Mouse (Mus musculus): ENCODE results near the gene Shisa4. TPM values are rescaled to one million over a fixed set of nuclear protein-coding genes. Genes with fewer than 3 reads are reported as not detected.

Gene Shisa4
- polyA plus RNA-seq (2011; ENCODE audit: insufficient read depth, insufficient read length, low read depth, missing spikeins), result 14.1 and 15.0 TPM in 2 replicates

GRCm38 (mm10) chr1:135374868-135375581, at the start of gene Shisa4:
Gene Shisa4 (minus strand): TSS chr1:135375237.
- Histone ChIP-seq H3K4me3 (ENCODE audit: low read depth, low read length) (peak within 1 kb of the TSS; percentile 66), H3K9ac (ENCODE audit: low read depth, poor library complexity, severe bottlenecking) (peak within 1 kb of the TSS; percentile 44), H3K36me3 (ENCODE audit: control insufficient read depth, insufficient read depth, low read length, poor library complexity, severe bottlenecking) (no peaks in the 10 kb centered on the region), H3K27me3 (ENCODE audit: control insufficient read depth, insufficient read depth, low read length, poor library complexity, severe bottlenecking) (no peaks in the 10 kb centered on the region), H3K4me1 (ENCODE audit: control insufficient read depth, insufficient read depth, low read length) (no peaks in the 10 kb centered on the region), H3K9me3 (replicated peaks; ENCODE audit: control insufficient read depth, insufficient read depth, low read length, poor library complexity, severe bottlenecking) (no peaks in the 10 kb centered on the region), H3K27ac (ENCODE audit: insufficient read depth, low read length) (no peak within 1 kb of the TSS)
- TF ChIP-seq POLR2A (IDR thresholded peaks at IDR 0.05; ENCODE audit: insufficient read depth, low read length) (no peak), EP300 (IDR thresholded peaks at IDR 0.05; ENCODE audit: insufficient read depth, low read depth, low read length) (no peak), CTCF (IDR thresholded peaks at IDR 0.05; ENCODE audit: low read depth, low read length) (no peak)

DNA sequence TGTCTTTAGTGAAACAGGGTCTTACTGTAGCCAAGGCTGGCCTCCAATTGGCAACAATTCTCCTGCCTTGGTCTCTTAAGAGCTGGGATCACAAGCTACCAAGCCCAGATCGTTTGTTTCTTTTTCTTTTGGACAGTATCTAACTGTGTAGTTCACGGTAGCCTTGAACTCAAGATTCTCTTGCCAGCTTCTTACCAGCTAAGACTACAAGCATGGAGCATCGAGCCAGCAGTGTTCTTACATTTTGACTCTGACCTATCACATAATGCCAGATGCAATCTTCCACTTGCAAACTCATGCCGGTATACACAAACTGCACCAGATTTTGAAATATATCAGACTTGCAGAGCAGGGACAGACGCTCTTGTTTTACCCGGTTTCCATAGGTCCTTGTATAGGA, 47.7 kb upstream of the Shisa4 start:
- Histone ChIP-seq H3K36me3 (ENCODE audit: control insufficient read depth, insufficient read depth, low read length, poor library complexity, severe bottlenecking) (peaks cover 32% of the 10 kb centered on the region), H3K4me1 (ENCODE audit: control insufficient read depth, insufficient read depth, low read length) (peaks cover 2% of the 10 kb centered on the region), H3K9ac (ENCODE audit: low read depth, poor library complexity, severe bottlenecking) (no peak overlapping the region), H3K9me3 (replicated peaks; ENCODE audit: control insufficient read depth, insufficient read depth, low read length, poor library complexity, severe bottlenecking) (no peaks in the 10 kb centered on the region), H3K27me3 (ENCODE audit: control insufficient read depth, insufficient read depth, low read length, poor library complexity, severe bottlenecking) (no peaks in the 10 kb centered on the region), H3K4me3 (ENCODE audit: low read depth, low read length) (no peak overlapping the region), H3K27ac (ENCODE audit: insufficient read depth, low read length) (no peak overlapping the region)
- TF ChIP-seq CTCF (IDR thresholded peaks at IDR 0.05; ENCODE audit: low read depth, low read length), result no peak
- TF ChIP-seq EP300 (IDR thresholded peaks at IDR 0.05; ENCODE audit: insufficient read depth, low read depth, low read length), result no peak
- no peak for TF ChIP-seq POLR2A (IDR thresholded peaks at IDR 0.05; ENCODE audit: insufficient read depth, low read length)

DNA sequence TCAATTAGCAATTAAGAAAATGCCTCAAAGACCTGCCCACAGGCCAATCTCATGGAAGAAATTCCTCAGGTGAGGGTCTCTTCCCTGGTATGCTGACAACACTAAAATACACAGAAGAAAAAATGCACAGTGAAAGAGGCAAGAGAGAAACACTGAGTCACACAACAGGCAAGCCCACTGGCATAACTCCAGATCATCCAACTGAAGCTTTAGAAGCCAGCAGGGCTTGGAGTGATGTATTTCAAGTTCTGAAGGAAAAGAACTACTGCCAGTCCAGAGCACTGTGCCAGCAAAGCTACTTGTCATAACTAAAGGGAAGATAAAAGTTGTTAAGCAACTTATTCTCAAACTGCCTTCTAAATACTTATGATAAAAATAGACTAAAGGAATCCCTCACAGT, 39.0 kb upstream of the Shisa4 start:
- Histone ChIP-seq H3K36me3 (ENCODE audit: control insufficient read depth, insufficient read depth, low read length, poor library complexity, severe bottlenecking) (peaks cover 53% of the 10 kb centered on the region), H3K27me3 (ENCODE audit: control insufficient read depth, insufficient read depth, low read length, poor library complexity, severe bottlenecking) (no peaks in the 10 kb centered on the region), H3K27ac (ENCODE audit: insufficient read depth, low read length) (no peak overlapping the region), H3K9ac (ENCODE audit: low read depth, poor library complexity, severe bottlenecking) (no peak overlapping the region), H3K4me3 (ENCODE audit: low read depth, low read length) (no peak overlapping the region), H3K4me1 (ENCODE audit: control insufficient read depth, insufficient read depth, low read length) (no peaks in the 10 kb centered on the region), H3K9me3 (replicated peaks; ENCODE audit: control insufficient read depth, insufficient read depth, low read length, poor library complexity, severe bottlenecking) (no peaks in the 10 kb centered on the region)
- TF ChIP-seq EP300 (IDR thresholded peaks at IDR 0.05; ENCODE audit: insufficient read depth, low read depth, low read length), result no peak
- TF ChIP-seq POLR2A (IDR thresholded peaks at IDR 0.05; ENCODE audit: insufficient read depth, low read length), result no peak
- TF ChIP-seq CTCF (IDR thresholded peaks at IDR 0.05; ENCODE audit: low read depth, low read length), result no peak

DNA sequence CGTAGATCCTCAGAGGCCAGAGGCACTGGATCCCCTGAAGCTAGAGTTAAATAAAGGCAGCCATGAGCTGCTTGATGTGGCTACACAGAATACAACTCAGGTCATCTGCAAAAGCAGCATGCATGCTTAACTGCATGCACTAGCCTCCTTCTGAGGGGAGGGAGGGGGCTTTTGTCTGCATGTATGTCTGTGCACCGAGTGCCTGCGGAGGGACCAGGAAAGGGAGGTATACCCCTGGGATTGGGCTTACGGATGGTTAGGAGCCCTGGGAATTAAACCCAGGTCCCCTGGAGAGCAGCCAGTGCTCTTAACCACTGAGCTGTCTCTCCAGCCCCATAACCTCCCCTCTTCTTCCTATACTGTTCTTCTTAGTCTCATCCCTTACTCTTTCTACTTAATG, 37.1 kb upstream of the Shisa4 start:
- H3K9me3 ChIP-seq (replicated peaks; ENCODE audit: control insufficient read depth, insufficient read depth, low read length, poor library complexity, severe bottlenecking), result no peaks in the 10 kb centered on the region
- no peak overlapping the region for H3K27ac ChIP-seq (ENCODE audit: insufficient read depth, low read length)
- no peaks in the 10 kb centered on the region for H3K27me3 ChIP-seq (ENCODE audit: control insufficient read depth, insufficient read depth, low read length, poor library complexity, severe bottlenecking)
- H3K9ac ChIP-seq (ENCODE audit: low read depth, poor library complexity, severe bottlenecking), result no peak overlapping the region
- no peak overlapping the region for H3K4me3 ChIP-seq (ENCODE audit: low read depth, low read length)
- peaks cover 59% of the 10 kb centered on the region for H3K36me3 ChIP-seq (ENCODE audit: control insufficient read depth, insufficient read depth, low read length, poor library complexity, severe bottlenecking)
- no peak for TF ChIP-seq POLR2A (IDR thresholded peaks at IDR 0.05; ENCODE audit: insufficient read depth, low read length)
- TF ChIP-seq EP300 (IDR thresholded peaks at IDR 0.05; ENCODE audit: insufficient read depth, low read depth, low read length), result no peak
- TF ChIP-seq CTCF (IDR thresholded peaks at IDR 0.05; ENCODE audit: low read depth, low read length), result no peak
- H3K4me1 ChIP-seq (ENCODE audit: control insufficient read depth, insufficient read depth, low read length), result no peaks in the 10 kb centered on the region

DNA sequence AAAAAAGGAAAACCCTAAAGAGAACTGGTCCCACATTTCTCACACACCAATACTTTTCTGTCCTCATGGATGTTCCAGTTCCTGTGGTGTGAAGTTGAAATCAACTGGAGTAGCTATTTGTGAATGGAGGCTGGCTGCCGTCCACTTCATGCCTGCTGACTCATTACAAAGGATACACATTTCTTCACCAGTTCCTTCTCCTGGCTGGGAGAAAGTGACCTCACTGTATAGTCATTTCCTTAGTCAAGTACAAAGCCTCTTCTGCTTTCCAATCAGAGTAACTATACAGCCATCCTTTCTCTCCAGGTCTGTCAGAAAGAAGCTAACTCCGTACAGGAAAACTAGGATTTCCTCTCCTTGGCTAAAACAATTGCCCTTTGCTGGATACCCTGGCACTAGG, 35.9 kb upstream of the Shisa4 start:
- H3K9ac ChIP-seq (ENCODE audit: low read depth, poor library complexity, severe bottlenecking), result no peak overlapping the region
- H3K27ac ChIP-seq (ENCODE audit: insufficient read depth, low read length), result no peak overlapping the region
- no peaks in the 10 kb centered on the region for H3K4me1 ChIP-seq (ENCODE audit: control insufficient read depth, insufficient read depth, low read length)
- peaks cover 59% of the 10 kb centered on the region for H3K36me3 ChIP-seq (ENCODE audit: control insufficient read depth, insufficient read depth, low read length, poor library complexity, severe bottlenecking)
- H3K4me3 ChIP-seq (ENCODE audit: low read depth, low read length), result no peak overlapping the region
- no peaks in the 10 kb centered on the region for H3K27me3 ChIP-seq (ENCODE audit: control insufficient read depth, insufficient read depth, low read length, poor library complexity, severe bottlenecking)
- H3K9me3 ChIP-seq (replicated peaks; ENCODE audit: control insufficient read depth, insufficient read depth, low read length, poor library complexity, severe bottlenecking), result no peaks in the 10 kb centered on the region
- no peak for TF ChIP-seq CTCF (IDR thresholded peaks at IDR 0.05; ENCODE audit: low read depth, low read length)

- H3K36me3 ChIP-seq (ENCODE audit: control insufficient read depth, insufficient read depth, low read length, poor library complexity, severe bottlenecking), result peaks cover 71% of the 10 kb centered on the region
- no peaks in the 10 kb centered on the region for H3K27me3 ChIP-seq (ENCODE audit: control insufficient read depth, insufficient read depth, low read length, poor library complexity, severe bottlenecking)
- H3K9me3 ChIP-seq (replicated peaks; ENCODE audit: control insufficient read depth, insufficient read depth, low read length, poor library complexity, severe bottlenecking), result no peaks in the 10 kb centered on the region
- H3K9ac ChIP-seq (ENCODE audit: low read depth, poor library complexity, severe bottlenecking), result no peak overlapping the region
- H3K4me3 ChIP-seq (ENCODE audit: low read depth, low read length), result no peak overlapping the region
- H3K27ac ChIP-seq (ENCODE audit: insufficient read depth, low read length), result no peak overlapping the region
- H3K4me1 ChIP-seq (ENCODE audit: control insufficient read depth, insufficient read depth, low read length), result no peaks in the 10 kb centered on the region
- TF ChIP-seq EP300 (IDR thresholded peaks at IDR 0.05; ENCODE audit: insufficient read depth, low read depth, low read length), result no peak
- no peak for TF ChIP-seq POLR2A (IDR thresholded peaks at IDR 0.05; ENCODE audit: insufficient read depth, low read length)
- TF ChIP-seq CTCF (IDR thresholded peaks at IDR 0.05; ENCODE audit: low read depth, low read length), result no peak
Measured at GRCm38 (mm10) chr1:135408973-135409372, 33.9 kb upstream of the Shisa4 start.
